Mouse (Mus musculus) G1E-ER4 (cell line): ENCODE measurements around the gene Asb10. TPM values are rescaled to one million over a fixed set of nuclear protein-coding genes. Genes with fewer than 3 reads are reported as not detected.

ENCODE experiments used
- GATA1 ChIP-seq: IDR thresholded peaks from one replicate; pipeline ENCODE4 v1.8.0; 2012; ENCODE audit warnings: low read length, inconsistent platforms
- polyA plus RNA-seq: library from polyadenylated mRNA; stranded (reverse); fragments of >175 nt; gene quantifications from 2 replicates; pipeline ENCODE4 v1.2.3, GENCODE M21; 2012

The Asb10 gene
- polyA plus RNA-seq, result not detected in 2 replicates

DNA sequence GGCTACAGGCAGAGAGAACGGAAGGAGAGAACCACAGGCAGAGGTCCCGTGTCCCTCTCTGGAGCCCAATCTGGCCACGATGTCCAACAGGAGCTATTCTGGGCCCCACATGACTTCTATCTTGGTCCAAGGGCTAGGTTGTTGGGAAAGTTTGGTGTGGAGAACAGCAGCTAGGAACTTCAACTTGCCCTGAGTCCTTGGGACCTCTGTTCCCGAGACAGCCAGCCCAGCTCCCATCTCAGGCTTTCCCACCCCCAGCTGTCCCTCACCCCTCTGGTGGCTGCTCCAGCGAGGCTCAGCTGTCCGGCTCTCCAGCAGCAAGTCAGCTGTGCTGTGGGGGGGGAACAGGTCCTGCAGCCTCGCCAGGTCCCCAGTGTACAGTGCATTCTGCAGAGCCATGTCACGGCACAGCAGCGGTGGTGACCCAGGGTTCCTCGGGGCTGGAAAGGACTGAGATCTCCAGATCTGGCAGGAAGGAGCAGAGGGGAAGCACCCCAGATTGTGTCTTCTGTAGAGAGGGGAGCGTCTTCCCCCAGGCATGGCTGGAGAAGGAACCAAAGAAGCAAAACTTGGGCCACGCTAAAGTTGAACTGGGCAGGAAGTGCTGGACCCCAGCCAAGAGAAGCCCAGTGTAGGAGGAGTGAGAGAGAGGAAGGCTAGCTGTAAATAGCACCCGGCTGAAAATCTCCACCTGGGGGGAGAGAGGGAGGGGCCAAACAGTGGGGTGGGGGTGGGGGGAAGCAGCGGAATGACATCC, at the start of gene Asb10:
TSS of gene Asb10 (minus strand) at position 592 of the 757 bp plus-strand sequence.
- no peak for TF ChIP-seq GATA1

DNA sequence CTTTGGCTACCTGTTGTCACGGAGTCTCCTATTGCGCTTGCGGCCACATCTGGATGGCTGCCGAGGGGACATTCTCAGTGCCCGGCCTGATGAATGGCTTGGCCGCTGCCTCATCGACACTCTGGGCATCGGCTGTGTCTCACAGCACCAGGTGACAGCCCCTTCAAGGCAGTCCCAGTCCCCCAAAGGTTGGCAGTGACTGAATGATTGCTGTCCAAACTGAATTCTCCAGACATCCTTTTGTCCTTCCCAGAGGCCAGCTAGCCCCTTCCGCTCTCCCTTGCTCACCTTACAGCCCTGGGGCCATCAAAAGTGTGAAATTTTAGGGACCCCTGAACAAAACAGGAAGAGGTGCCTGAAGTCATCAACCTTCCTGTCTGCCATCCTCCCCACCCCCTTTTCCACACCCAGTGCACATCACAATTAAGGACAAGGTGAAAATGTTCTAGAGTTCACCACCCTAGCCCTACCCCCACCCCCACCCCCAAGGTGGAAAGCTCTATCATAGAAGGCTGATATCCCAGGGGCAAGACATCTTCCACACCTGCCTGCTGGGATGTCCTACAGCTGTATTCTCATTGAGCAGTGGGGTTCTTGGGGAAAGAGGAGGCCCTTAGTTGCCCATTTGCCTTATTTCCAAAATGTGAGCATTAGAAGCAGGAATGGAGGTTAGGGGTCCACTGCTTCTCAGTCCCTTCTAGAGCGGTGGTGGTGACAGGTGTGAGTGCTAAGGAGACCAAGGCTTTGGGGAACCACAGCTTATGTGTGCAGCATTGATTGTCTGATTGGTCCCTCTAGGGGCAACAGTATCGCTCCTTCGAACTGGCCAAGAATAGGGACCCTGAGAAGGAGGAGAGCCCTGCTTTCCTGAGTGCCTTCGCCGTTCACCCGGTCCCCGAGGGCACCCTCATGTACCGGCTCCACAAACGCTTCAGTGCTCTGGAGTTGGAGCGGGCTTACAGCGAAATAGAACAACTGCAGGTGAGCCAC, 49.0 kb upstream of the Asb10 start:
- no peak for TF ChIP-seq GATA1

DNA sequence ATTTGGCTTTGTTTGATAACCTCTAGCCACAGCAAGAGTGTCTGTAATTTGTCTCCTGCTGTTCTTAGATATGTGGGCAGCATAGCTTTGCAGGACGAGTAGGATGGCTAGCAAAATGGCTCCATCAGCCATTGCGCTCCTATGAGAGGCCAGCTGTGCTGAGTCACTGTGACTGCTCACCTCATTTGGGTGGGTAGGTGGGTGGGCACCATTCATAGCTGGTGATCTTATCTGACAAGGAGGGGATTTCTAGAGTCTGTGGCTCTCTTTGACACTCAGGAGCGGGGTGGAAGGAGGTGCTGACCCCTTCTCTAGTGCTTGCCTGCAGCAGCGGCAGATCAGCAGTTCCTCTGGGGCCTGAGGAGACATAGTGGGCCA, 46.4 kb upstream of the Asb10 start:
- no peak for TF ChIP-seq GATA1

DNA sequence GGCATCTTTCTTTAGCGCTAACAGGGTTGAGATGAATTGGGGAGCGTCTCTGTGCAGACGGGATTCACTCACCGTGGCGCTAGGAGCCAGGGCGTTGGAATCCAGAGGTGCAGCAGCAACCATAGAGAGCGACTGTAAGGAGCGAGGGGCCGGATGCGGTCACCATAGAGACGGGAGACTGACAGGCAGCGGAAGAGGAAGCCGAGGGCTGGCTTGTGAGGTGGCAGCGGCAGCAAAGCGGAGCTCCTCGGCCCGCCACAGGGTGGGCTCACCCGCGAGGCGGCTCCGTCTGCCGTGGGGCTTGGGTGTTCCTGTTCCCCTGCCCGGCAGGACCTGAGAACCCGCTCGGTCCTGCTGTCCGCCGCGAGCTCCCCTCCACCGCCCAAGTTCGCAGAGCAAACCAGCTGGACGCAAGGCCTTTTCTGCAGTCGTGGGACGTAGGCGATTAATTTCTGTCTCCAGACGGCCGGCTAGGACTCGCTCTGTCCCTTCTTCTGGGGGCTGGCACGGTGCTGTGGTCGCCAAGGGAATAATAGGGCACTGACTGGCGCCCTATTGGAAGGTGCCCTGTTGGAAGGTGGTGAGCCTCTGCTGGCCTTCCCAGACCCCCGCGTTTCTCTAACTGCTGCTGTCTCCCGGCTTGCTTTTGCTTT, 45.9 kb upstream of the Asb10 start, which contains the start of gene Chpf2:
TSS of gene Chpf2 (plus strand) at position 195 of the 653 bp plus-strand sequence.
- no peak for TF ChIP-seq GATA1

DNA sequence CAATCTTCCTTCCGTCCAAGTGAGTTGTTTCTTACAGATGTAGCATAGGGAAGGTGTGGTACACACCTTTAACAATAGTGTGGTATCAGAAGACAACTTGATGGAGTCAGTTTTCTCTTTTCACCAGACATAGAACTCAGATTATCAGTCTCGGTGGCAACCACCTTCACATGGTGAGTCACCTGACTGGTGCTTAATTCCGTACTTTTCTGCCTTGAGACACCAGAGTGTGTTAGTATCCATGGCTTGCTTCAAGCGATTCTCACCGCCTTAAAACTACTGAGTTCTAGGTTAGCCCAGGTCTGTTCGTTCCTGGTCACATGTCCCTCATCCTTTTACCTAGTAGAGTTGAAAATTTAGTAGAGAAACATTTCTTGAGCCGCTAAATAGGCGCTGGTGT, 45.3 kb upstream of the Asb10 start:
- no peak for TF ChIP-seq GATA1

DNA sequence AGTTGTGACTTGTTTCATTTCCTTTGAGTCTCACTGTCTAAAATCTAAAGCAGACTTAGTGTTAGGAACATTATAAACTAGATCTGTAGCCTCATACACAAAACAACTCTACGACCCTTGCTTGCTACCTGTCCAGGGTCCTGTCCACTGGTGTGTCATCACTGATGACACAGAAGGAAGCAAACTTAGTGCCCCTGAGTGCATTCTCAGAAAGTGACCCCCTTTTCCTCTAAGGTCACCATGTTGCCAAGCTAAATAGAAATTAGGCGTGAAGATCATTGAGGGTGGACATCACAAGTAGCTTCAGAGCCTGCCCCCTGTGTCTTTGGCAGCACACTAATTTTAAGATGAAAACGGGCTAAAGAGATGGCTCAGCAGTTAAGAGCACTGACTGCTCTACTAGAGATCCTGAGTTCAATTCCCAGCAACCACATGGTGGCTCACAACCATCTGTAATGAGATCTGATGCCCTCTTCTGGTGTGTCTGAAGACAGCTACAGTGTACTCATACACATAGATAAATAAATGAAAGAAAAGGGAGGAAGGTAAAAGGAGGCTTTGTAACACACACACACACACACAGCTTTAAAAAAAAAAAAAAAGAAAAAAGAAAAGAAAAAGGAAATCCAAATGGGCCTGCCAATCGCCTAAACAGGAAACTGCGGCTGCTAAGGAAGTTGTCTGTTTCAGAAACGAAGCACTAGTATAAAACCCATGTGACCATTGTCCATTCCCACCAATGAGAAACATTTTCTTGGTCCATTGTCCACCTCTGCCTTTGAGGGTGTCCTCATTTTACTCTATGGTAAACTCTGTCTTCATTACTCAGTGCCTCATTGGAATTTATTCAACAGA, 37.6 kb upstream of the Asb10 start:
- no peak for TF ChIP-seq GATA1

DNA sequence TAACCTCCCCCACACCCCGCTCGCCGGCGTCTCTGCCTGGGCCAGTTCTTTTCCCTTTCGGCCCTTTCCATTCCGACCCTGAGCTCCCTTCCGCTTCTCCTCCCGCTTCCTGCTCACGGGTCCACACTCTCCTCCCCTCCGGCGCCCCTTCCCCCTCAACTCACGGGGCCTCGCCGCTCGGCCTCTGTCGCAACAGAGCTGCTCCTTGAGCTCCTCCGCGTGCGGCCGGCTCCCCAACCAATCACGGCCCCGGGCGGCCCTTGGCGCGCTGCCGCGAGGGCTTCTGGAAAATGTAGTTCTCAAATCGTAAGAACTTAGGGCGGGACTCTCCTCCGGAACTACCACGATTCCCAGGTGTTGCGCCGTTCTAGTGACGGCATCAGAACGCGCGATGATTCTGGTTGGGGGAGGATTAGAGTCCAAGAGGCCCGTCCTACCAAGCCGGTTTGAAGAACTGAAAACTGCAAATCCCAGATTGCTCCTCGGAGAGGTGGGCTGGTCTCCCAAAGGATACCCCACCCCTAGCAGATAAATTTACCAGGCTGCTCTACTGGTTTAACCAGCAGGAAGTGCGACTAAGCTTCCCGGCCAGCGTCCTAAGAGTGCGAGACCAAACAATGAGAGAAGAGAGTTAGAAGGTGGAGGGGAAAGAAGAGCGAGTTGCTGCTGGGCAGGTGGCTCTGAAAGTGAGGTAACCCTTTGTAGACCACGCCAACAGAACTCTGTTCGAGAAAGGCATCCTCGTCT, 36.6 kb upstream of the Asb10 start, which contains the start of gene Abcf2:
TSS of gene Abcf2 (minus strand) at position 285 of the 747 bp plus-strand sequence.
- no peak for TF ChIP-seq GATA1

DNA sequence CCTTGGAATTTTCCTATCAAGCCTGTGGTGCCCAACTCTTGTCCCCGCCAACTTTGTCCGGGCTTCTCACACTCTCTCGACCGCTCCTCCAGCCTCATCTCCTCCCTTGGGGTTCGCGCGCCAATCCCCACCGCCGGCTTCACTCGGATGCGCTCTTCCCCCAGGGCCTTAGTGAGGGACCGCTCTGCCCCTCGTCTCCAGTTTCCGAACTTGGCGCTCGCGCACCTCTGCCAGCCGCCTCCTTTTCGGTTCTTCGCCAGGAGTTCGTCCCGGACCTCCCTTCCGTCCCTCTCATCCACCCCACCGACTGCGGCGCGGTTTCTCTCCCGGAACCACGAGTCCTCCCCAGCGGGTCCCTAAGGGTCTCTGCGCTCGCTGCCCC, 36.0 kb upstream of the Asb10 start:
- TF ChIP-seq GATA1, result no peak

DNA sequence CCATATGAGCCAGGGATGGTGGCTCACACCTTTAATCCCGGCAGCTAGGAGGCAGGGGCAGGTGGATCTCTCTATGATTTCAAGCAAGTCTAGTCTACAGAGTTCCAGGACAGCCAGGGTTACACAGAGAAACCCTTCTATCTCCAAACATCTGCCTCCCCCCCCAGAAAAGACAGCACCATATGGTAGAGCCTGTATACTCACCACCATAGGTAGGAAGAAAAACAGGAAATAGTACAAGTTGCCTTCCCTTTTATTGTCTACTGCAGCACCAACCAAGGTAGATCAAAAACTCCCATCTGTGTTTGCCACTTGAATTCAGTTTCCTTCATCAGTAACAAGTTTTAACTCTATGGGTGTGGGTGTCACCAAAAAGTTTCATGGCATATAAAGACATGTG, 35.2 kb upstream of the Asb10 start:
- TF ChIP-seq GATA1, result no peak

DNA sequence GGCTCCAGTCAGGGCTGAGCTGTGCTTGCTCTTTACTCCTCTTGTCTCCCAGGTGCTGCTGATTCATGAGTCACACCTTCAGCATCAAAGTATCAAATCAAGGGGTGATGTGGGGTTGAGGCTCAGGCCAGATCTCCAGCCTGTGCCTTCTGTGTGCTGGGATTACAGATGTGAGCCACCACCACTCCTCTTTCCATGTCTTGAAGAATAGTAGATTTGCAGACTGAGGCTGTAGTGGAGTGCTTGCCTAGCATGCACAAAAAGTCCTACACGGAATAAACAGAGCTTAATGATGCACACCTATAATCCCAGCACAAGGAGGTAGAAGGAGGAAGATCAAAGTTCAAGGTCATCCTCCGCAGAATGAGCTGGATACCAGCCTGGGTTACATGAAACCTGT, 15.9 kb upstream of the Asb10 start, which contains the start of gene 4931409K22Rik:
TSS of gene 4931409K22Rik (minus strand) at position 101 of the 400 bp plus-strand sequence.
- TF ChIP-seq GATA1, result no peak

DNA sequence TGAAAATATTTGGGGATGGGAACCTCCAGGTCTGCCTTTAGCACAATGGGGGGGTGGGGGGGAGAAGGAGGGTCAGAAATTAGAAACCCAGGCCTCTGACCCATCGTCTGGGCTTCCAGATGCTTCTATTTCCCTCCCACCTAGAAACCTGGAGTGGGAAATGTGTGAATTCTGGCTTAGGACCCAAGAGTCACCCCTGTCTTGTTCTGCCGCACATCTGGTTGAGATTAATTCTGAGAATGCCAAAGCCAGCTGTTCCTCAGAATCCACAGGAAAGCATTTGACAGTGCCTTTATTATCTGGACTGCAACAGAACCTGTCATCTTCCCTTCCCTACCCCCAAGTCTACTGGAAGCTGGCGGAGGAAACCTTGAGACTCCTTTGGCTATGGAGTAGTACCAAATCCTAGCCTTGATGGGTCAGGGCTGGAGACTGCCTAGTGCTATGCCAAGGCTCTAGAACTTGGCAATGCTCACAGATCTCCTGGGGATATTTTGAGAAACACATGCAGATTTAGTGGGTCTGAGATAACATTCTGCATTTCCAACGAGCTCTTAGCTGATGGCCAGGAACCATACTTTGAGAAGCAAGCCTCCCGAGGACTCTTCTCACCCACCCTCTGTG, 13.0 kb upstream of the Asb10 start:
- no peak for TF ChIP-seq GATA1

DNA sequence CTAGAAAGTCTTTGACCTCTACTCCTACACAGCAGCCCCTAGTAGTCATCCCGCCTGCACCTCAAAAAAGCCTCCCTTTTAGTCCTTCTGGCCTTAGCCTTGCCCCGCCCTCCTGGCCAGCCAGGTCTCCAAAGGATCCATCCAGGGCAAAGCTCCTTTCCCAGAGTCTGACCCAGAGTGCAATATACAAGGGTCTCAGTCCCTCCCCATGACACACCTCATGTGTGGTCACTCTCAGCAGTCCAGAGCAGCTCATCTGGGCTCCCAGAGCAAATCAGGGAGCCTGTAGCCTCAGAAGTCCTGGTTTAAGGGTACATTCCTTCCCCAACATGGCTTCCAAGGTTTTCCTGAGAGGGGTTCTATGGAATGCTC, 10.5 kb upstream of the Asb10 start:
- no peak for TF ChIP-seq GATA1

DNA sequence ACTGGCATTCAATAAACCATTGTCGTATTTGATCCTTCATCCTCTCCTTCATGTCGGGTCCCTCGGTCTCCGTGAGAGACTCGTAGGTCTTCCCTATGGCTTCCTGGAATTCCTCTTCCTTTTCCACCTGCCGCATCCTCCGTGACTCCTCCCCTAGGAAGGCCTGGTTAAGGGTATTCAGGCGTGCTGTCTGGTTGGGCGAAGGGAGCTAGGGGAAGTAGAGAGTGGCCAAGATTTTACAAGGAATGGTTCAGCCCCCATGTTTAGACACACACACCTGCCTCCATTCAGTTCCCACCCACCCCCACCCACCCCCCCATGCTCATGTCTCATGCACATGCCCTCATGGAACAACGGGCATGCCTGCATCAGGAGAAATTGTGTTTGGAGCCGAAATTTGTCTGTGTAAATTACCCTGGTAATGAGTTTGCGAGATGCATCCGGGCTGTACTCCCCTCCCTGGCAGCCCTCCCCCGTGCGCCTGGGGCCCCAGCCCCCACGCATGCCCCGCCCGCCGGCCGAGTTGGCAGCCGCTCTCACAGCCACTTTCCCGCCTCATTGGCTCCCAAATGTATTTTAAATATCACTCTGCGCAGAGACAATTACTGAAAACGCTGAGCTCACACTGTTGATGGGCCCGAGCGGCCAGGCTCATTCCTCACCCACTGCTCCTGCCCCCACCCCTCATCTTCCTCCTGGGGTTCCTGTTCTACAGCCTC, 10.0 kb upstream of the Asb10 start:
- TF ChIP-seq GATA1, result no peak
